Mouse (Mus musculus): ENCODE data around the gene Slc22a14.
A peak's percentile ranks its signal among the peaks of the same experiment; 100 is the strongest.

Slc22a14 gene

DNA sequence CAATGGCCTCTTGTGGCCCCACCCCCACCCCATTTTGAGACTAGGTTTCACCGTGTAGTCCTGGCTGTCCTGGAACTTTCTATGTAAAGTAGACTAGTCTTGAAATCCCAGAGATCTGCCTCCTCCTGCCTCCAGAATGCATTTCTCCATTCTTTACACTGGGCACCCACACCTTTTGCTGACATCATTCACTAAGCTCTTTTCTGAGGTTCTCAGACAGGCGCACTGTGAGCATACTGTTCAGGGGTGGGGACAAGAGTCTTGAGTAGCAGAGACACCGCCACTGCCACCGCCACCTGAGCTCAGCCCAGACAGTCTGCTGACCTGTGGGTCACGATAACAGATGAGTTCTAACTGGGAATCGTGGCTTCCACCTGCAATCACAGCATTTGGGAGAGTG, 9.4 kb downstream of the Slc22a14 start:
- DNase-seq, result peak; percentile 24

GRCm38 (mm10) chr9:119353926-119354325, 11.4 kb downstream of the Slc22a14 start:
- DNase-seq, result no peak

- peak; percentile 59 for DNase-seq
These were observed 13.3 kb downstream of the Slc22a14 start for GRCm38 (mm10) chr9:119352060-119352459.

DNA sequence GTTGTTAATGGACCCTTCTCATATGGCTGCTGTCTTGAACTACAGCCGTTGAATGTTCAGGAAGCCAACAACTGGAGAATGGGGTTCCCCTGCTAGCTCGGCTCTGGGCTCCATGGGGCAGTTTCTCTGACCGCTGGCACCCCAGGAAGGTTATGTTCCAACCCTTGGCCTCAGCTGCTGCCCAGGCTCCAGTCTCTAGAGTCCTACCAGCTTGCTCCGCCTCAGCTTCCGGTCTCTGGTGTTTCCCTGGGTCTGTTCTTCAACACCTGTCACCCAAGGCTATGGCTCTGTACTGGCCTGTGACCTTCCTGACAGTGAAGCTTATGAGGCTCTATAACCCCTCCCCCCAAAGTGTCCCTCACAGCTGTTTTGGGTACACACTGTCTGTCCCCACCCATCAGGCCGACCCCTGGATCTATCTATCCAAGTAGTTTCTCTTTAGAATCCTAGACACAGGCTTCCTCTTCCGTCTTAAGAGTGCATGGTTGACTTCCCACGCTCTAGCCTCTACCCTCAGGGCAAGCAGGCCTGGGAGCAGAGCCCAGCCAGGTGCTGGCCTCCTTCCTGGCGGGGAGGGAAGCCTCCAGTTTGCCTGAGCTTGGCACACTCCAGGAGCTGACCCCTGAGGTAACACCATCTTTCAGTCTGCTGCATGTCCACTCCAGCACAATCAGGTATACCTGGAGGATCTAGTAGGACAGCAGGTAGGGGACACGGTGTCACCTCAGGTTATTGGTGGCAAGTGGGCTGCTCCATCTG, 14.2 kb downstream of the Slc22a14 start:
- no peak for DNase-seq

DNA sequence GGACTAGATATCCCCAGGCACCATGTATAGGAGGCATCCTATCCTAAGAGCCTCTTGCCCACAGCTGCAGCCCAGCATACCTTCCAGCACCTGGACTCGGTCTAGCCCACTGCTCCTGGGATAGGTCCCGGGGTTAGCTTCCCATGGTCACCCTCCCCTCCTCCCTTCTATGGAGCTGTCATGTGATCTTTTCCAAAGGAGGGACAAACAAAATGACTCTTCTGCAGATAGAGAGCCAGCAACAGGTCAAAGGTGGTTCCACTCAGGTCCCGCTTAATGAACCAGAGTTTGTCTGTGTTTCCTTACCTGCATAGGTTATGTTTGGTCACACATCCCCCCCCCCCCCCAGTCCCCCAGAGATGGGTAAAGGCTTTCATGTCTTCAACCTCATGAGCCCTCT, 14.8 kb downstream of the Slc22a14 start:
- DNase-seq, result no peak

DNA sequence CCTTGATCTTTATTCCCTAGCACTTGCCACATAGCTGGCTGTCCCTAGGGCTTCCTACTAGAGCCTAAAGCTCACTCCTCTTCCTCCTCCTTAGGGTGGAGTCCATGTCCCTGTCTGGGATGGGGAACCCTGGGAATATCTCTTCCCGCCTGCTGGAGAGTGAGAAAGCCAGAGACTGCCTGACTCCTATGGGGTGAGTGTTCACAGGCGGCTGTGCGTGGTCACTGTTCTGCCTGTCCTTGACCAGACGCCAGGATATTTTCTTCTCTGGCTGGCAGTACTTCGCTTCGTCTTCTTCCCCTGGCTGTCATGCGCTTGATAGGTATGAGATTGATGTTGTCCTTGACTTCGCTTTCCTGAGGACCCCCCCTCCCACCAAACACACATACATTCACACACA, 19.0 kb downstream of the Slc22a14 start:
- DNase-seq, result no peak

DNA sequence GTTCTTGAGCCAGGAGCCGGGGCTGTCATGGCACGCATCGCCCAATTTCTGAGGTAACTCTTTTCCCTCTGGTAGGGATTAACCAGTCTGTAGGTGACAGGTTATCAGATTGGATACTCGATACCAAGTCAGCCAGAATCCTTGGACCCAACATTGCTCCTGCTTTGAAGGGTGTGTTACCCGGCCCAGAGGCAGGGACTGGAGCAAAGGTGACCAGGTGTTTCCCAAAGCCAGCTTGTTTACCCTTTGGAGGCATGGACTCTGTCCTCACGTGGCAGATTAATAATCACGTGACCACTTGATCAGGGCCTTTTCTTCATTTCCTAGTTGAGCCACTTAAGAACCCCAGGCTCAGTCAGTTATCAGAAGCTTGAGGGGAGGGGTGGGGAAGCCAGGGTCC, 22.6 kb downstream of the Slc22a14 start:
- DNase-seq, result no peak

GRCm38 (mm10) chr9:119340909-119341816, 24.2 kb downstream of the Slc22a14 start, which contains the start of gene Myd88:
TSS of gene Myd88 (minus strand) at chr9:119341411.
- DNase-seq, result peak; percentile 98

GRCm38 (mm10) chr9:119340212-119340580, 25.2 kb downstream of the Slc22a14 start:
- no peak for DNase-seq

DNA sequence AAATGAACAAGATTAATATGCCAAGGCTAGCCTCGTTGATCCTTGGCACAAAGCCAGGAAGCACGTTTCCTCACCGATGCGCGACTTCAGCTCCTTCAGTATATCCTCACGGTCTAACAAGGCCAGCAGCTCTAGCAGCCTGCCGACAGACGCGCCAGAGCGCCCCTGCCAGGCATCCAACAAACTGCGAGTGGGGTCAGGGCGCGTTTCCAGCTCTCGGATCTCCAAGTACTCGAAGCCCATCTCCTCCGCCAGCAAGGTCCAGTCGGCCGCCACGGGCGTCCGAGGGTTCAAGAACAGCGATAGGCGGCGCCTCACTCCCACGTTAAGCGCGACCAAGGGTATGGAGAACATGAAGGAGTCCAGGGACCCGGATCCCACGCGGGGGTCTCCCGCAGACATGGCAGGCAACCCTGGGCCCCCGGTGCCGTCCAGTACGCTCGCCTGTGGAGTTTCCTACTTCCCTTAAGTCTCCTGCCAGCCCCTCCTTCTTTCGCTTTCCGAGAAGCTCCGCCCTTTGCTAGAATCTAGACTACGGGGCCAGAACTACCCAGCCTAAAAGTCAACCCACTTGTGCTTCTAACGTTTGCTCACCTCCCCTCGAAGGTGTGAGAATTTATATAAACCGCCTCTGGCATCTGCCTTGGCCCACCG, 25.7 kb downstream of the Slc22a14 start, which contains the start of gene Acaa1a:
Gene Acaa1a (plus strand): TSS at position 119 of the 654 bp plus-strand sequence.
- DNase-seq, result peak; percentile 39

GRCm38 (mm10) chr9:119339106-119339505, 26.2 kb downstream of the Slc22a14 start:
- DNase-seq, result no peak

- DNase-seq, result no peak
These were observed 27.0 kb downstream of the Slc22a14 start for GRCm38 (mm10) chr9:119338350-119338749.

- no peak for DNase-seq
These were observed 27.5 kb downstream of the Slc22a14 start for GRCm38 (mm10) chr9:119337842-119338241.

- no peak for DNase-seq
These were observed 29.8 kb downstream of the Slc22a14 start for GRCm38 (mm10) chr9:119335571-119335970.

DNA sequence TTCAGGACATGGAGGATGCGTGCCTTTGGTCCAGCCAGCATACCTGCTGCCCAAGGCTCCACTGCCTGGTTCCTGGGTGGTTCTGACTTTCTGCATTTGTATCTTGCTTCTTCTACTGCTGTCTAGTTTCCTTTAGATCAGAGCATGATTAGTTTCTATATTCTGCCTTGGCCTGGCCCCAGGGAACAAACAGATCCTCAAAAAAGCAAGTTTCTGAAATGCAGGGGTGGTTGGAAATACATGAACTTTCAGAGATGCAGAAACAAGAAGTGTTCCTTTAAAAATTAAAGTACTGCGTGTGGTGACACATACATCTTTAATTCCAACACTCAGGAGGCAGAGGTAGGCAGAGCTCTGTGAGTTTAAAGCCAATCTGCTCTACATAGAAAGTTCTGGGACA, 30.5 kb downstream of the Slc22a14 start:
- DNase-seq, result peak; percentile 67

DNA sequence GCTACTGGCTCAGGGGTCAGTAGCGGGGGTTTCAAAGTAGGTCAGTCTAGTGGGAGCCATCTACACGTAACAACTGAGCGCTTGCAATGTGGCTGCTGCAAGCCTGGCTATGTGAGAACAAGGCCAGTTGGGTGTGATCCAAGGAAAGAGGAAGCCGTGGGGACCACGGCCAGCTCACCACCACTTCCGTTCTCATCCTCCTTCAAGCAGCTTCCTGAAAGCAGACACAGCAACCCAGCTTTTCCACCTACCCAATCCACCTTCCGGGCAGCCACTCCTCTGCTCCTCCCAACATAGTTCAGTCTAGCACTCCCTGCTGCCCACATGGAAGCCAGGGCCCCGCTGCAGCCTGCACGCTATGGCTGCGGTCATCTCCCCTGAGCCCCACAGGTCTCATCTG, 31.0 kb downstream of the Slc22a14 start:
- peak; percentile 66 for DNase-seq

DNA sequence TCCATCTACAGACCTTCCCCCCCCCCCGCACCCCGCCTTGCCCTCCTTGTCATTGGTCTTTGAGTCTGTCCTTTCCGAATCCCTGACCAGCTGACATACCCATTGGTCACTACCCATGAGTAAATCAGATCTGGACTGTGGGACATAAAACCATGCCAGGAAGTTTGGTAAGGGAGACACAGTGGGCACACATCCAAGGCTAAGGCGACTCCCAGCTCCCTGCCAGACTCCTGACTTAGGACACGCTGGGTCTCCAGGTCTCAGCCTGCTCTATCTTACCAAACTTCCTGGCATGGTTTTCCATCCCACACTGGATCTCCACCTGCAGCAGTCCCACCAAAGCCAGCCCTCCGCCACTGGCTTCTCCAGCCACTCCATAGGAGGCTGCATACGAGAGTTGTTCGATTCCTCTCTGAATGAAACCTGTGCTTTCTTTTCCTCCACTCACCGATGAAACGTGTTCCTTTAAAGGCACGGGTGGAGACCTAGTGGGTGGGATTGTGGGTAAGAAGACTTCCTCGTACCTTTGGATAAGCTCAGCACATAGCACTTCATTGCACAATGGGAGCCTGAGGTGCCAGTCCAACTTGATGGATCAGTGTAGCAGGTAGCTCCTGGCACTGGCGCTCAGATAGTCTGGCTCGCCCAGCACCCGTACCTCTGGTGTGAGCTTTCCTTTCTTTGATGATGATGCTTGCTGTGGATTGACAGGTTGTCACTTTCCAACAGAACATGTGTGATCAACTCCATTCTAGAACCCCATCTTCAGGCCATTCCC, 35.0 kb downstream of the Slc22a14 start:
- no peak for DNase-seq

DNA sequence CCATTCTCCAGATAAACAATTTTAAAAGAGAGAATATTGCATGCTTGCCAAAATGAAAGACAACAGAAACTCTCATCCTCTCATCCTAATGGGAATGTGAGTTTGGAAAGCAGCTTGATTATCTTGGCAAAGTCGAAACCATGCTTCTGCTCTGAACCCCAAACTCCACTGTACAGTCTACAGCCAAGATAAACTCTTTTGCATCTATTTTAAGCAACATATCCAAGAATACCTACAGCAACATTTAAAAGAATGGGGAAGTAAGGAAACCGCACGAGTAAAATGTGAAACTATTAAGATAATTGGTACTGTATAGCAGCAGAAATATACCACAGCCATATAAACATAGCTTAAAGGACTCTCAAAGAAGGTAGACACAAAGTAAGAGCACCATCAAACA, 36.9 kb downstream of the Slc22a14 start:
- no peak for DNase-seq

GRCm38 (mm10) chr9:119324130-119324529, 41.2 kb downstream of the Slc22a14 start:
- DNase-seq, result no peak

DNA sequence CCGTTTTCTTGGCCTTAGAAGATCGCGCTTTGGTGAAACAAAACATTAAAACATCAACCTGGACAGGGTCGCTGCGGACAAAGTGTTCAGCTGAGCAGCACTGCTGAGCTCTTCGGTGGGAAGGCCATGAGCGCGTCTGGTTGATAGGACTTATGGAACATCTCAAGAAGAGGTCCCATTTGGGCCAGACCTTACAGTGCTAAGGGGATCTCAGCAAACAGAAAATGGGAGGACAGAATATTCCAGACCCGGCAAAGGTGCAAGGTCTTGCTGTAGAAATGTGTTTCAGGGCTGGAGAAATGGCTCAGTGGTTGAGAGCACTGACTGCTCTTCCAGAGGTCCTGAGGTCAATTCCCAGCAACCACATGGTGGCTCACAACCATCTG, 42.1 kb downstream of the Slc22a14 start:
- no peak for DNase-seq

GRCm38 (mm10) chr9:119322289-119323259, 42.8 kb downstream of the Slc22a14 start, which contains the start of gene Oxsr1:
TSS of gene Oxsr1 (minus strand) at chr9:119322427.
- peak; percentile 100 for DNase-seq

Measured in right cerebral cortex, adult 18-20 months (tissue).